Mouse (Mus musculus) testis, postnatal 10 days (tissue): ENCODE data around the gene Prkcb.
A peak's percentile ranks its signal among the peaks of the same experiment; 100 is the strongest.

Experiments
- DNase-seq: peaks from one replicate; pipeline ENCODE4 v3.0.0; 2021; ENCODE audit warnings: low spot score

Prkcb gene

DNA sequence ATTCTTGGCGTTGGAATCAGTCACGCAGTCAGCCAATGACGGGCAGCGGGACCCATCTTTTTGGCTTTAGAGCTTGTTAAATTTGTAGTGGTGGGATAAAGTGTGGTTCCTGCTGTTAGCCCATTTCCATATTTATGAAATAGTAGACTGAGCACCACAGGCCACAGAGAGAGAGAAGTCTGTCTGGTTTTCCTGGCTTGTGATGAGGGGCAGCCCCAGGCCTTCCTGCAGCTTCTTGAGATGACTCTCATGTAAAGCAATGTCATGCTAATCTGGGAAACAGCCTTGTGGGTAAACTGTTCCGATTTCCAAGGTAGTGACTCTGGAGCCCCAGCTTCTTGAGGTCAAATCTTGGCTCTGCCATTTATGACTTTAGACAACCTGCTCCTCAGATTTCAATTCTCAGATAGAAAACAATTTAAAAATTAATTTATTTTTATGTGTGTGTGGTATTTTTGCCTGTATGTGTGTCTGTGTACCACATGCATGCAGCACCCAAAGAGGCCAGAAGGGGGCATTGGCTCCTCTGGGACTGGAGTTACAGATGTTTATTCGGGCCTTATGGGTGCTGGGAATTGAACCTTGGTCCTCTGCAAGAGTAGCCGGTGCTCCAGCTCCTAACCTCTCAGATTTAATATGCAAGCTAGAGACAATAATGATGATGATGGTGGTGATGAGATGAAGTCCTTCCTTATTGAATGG lies 32.4 kb downstream of the Prkcb start:
- DNase-seq = no peak

DNA sequence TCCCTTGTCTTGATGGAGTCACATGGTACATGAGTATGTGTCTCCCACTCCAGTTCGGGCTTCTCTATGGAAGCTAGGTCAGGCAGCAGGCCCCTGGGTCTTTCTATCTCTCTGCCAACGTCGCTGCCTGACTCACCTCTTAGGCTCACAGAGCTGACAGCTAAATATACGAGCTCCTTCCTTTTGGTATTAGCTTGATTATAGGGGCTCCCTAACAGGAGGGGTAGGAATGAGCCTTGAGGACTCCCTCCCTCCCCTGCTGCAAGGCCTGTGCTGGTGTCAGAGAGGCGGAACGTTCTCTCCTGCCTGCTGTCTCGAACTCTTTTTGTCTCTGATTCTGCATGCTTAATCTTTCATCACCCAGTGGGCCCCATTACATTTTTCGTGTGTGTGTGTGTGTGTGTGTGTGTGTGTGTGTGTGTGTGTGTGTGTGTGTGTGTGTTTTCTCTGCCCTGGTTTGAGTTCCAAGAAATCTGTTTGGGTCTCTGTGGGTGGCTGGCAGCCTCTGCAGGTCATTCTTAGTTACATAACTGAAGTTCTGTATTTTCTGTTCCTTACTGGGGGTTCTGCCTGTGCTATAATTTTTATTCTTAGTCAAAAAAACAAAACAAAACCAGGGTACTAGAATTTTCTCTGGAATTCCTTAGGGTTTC lies 33.6 kb downstream of the Prkcb start:
- DNase-seq = no peak

DNA sequence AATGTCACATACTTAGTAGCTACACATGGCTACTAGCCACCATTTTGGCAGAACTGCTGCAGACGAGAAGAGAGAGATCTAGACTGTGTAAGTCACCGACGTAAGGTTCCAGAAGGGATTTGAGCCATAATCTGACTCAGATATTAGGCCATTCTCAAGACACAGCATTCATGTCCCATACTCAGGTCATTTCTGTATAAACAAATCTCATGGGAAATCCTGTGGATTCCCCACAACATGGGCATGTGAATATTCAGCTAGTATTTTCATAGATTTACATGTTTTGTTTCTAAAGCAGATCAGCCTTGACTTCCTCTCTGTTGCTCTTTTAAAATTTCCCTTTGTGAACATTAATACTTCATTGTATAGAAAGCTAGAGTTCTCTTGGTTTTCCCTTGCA lies 39.4 kb downstream of the Prkcb start:
- no peak for DNase-seq

DNA sequence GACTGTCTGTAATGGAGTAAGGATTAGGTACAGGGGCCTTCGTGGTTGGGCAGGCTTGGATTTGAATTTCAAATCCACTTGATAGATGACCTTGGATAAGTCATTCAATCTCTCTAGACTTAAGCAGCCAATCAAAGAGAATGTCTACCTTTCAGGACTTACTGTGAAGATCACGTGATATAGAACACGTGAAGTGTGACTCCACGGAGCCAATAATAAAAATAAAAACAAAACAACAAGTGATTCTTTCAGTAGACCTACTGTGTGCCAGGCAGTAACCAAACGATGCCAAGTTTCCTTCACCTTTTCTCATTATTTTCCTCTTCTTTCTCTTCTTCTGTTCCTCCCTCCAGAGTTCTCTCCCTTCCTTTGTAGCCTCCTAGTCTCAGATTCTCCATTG lies 39.9 kb downstream of the Prkcb start:
- no peak for DNase-seq

DNA sequence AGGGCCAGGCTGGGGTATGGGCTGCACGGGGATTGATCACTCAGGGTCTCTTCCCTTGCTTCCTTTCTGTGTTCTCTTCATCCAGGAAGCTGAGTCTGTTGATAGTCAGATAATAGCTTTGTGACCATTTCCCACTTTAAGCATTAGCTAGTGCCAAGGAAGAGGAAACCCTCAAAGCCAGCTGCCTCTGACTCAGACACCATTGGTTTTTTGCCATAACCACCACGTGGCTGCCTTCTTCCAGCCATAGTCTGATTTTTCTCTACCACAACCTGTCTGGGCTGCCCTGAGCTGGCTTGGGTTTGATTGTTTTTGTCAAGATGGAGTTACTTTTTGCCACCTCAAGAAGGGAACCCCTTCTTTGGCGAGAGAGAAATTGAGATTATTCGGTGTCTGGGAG lies 41.0 kb downstream of the Prkcb start:
- DNase-seq = no peak

DNA sequence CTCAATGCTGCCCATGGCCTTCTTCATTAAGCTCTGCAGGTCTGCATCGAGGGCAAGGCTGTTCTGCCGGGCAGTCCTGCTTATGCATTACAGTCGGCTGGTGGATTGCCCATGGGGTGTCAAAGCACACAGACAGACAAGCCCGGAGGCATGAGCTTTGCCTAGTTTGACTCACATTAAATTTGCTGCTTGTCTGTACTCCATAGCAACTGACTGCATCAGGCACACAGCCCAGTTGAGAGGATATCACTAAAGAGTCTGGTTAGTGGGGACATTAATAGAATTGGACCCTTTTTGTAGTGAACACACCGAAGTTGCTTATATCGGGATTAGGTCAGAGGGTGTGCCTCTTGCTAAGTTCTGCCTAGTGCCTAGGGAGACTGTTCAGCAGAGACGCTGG lies 45.1 kb downstream of the Prkcb start:
- no peak for DNase-seq

DNA sequence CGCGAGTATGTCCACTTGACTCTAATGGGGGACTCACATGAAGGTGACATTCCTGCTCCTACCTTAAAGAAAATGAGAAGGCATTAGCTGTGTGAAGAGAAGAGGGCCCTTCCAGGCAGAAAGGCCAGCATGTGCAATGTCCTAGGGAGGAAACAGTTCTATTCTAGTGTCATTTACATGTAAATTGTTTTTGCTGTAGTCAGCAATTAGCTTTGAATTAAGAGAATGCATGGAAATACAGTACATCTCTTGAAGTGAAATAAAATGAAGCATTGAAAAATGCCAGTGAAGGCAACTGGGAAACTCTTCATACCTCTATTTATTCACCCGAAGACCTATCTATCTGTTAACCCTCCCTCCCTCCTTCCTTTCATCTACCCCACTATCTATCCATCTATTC lies 48.8 kb downstream of the Prkcb start:
- no peak for DNase-seq

GRCm38 (mm10) chr7:122338055-122338454 lies 49.5 kb downstream of the Prkcb start:
- no peak for DNase-seq

GRCm38 (mm10) chr7:122339476-122339875 lies 50.9 kb downstream of the Prkcb start:
- no peak for DNase-seq

GRCm38 (mm10) chr7:122341813-122342212 lies 53.3 kb downstream of the Prkcb start:
- DNase-seq = no peak

- no peak for DNase-seq
These were observed 56.1 kb downstream of the Prkcb start for GRCm38 (mm10) chr7:122344656-122345055.

GRCm38 (mm10) chr7:122346251-122347242 lies 58.0 kb downstream of the Prkcb start:
- DNase-seq = no peak

GRCm38 (mm10) chr7:122347433-122347832 lies 58.9 kb downstream of the Prkcb start:
- no peak for DNase-seq

DNA sequence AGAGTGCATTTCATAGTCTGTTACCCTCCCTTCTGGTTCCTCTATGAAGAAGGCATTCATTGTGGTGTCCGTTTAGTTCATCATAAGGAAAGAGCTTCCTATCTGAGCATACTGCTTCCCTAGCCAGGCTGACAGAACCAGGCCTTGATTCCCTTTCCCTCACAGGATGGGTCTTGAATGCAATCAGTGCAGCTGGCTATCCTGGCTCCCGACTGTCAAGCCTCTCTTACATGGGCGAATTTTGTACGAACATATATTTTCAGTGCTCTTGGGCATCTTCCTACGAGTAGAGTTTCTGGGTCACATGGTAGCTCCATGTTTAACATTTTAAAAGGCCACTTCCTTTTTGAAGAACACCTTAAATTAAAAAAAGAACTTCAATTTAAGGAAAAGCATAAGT lies 61.4 kb downstream of the Prkcb start:
- no peak for DNase-seq

GRCm38 (mm10) chr7:122350741-122351140 lies 62.2 kb downstream of the Prkcb start:
- no peak for DNase-seq

DNA sequence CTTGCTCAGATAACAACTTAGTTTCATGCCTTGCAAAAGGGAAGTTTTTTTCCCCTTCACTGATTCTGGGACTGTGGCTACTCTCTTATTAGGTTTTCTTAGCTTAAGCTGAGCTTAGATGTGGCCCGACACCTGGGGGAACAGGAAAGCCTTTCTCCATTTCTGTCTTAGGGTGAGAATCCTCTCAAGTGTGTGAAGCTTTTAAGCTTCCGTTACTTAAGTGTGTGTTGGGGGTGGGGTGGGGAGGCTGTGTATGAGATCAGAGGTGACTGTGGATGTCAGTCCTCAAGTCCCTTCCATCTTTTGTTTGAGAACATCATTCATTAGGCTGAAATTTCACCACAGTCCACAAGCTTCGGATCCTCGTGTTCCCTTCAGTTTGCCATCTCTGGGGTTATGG lies 63.3 kb downstream of the Prkcb start:
- DNase-seq = no peak

- no peak for DNase-seq
These were observed 64.2 kb downstream of the Prkcb start for GRCm38 (mm10) chr7:122352566-122353277.

GRCm38 (mm10) chr7:122353329-122353728 lies 64.8 kb downstream of the Prkcb start:
- no peak for DNase-seq

DNA sequence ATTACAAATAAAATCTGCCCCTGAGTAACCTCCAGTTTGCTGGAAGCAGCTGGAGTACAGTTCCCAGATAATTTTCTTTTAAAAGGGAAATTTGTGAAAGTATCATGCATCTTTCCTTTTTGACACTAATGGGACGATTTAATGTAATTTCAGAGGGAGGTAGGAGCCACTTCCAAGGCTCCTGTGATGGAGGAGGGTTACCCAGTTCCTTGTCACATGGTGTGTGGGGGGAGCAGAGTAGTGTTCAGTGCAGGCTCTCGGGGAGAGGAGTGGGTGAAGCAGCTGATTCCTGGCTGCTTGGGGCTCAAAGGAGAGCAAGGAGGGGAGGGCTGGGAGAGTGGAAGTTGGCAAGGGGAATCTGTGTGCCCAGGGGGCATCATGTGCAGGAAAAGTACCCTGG lies 68.4 kb downstream of the Prkcb start:
- DNase-seq = no peak

DNA sequence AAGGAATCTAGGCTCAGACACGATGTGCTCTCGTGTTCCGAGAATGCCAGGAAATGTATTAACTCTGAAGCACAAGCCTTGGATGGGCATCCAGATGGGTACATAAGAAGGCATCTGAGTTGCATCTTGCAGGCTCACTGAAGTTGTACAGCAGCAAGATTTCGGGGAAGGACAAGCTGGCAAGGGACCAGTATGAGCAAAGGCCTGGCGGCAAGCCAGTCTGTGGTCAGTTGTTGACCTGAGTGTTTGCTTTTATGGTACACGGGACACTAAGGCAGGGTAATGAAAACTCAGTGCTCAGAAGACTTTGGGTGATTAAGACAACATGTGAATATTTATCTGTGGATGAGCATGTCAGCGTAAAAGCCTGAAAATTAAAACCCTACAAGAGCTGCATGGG lies 69.3 kb downstream of the Prkcb start:
- peak; percentile 54 for DNase-seq

DNA sequence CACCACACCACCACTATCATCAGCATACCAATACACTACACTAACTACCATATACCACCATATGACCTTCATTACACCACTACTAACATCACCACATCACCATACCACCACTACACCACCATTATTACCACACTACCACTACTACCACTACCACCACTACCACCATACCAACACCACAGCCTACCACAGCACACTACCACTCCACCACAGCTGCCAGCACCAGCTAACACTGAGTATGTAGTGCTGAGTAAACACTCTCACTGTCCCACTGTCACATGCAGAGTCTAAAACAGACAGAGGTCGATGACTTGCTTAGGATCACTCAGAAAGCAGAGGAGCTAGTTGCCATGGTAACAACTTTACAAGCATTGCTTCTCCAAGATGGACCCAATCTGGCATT lies 78.1 kb downstream of the Prkcb start:
- DNase-seq = no peak
